Mouse (Mus musculus): ENCODE results near the gene Ssx9.
A peak's percentile ranks its signal among the peaks of the same experiment; 100 is the strongest.
"Not testable (repeated sequence)": the region's sequence is repeated elsewhere in the genome, so short reads cannot be mapped to it uniquely, and the experiment has no call there.

Gene Ssx9

GRCm38 (mm10) chrX:8748132-8748531 lies at the start of gene Ssx9:
TSS of gene Ssx9 (plus strand) at chrX:8748432.
- DNase-seq (ENCODE audit: low spot score in 2 of 2): not testable (repeated sequence)

GRCm38 (mm10) chrX:8732907-8733306 lies 15.3 kb upstream of the Ssx9 start:
- DNase-seq (ENCODE audit: low spot score in 2 of 2): peak; percentile 27 to 32

GRCm38 (mm10) chrX:8803391-8803790 lies 55.2 kb downstream of the Ssx9 start, which contains the start of gene Ssxb5:
TSS of gene Ssxb5 (plus strand) at chrX:8803691.
- not testable (repeated sequence) for DNase-seq (ENCODE audit: low spot score in 2 of 2)
